Mouse (Mus musculus) myocyte (in vitro differentiated cells): ENCODE measurements at regions not wholly inside any gene's neighbourhood (a gene's known extent, or its start where the extent isn't known, plus 50 kb on each side); places are given as distances from the start of the nearest gene placed in this dataset.

ENCODE experiments used
- E2F4 ChIP-seq: IDR thresholded peaks from one replicate; pipeline ENCODE4 v1.6.1; 2011; ENCODE audit warnings: mild to moderate bottlenecking, control low read depth, moderate library complexity; ENCODE audit not compliant: insufficient read depth
- MYOD1 ChIP-seq, 3 experiments: IDR thresholded peaks; one replicate each; pipeline ENCODE4 v1.6.1; 2011; ENCODE audit warnings: control low read depth in 2 of 3, low read depth in 2 of 3, mild to moderate bottlenecking in 2 of 3, moderate library complexity in 1 of 3; ENCODE audit not compliant: insufficient read length in 2 of 3, control insufficient read depth in 1 of 3
- MYOG ChIP-seq, 3 experiments: IDR thresholded peaks; one replicate each; pipeline ENCODE4 v1.6.1; 2011; ENCODE audit warnings: control low read depth in 2 of 3, low read depth in 2 of 3, mild to moderate bottlenecking in 2 of 3; ENCODE audit not compliant: insufficient read length in 2 of 3, control insufficient read depth in 1 of 3, insufficient read depth in 1 of 3
- POLR2A ChIP-seq: IDR thresholded peaks from one replicate; pipeline ENCODE4 v1.6.1; 2011; ENCODE audit warnings: low read depth, mild to moderate bottlenecking, control low read depth, moderate library complexity; ENCODE audit not compliant: insufficient read length
- TCF12 ChIP-seq: IDR thresholded peaks from one replicate; pipeline ENCODE4 v1.6.1; 2011; ENCODE audit warnings: mild to moderate bottlenecking, control low read depth; ENCODE audit not compliant: poor library complexity, insufficient read depth, severe bottlenecking
- TCF3 ChIP-seq: IDR thresholded peaks from one replicate; pipeline ENCODE4 v1.6.1; 2011; ENCODE audit warnings: low read depth, control low read depth; ENCODE audit not compliant: insufficient read length

- TF ChIP-seq POLR2A (no peak), TCF12 (no peak), TCF3 (no peak), E2F4 (no peak), MYOD1 (IDR thresholded peaks at IDR 0.05; ENCODE audit: control insufficient read depth in 1 of 3, insufficient read length in 2 of 3, low read depth in 2 of 3) (no peak), MYOG (IDR thresholded peaks at IDR 0.05; ENCODE audit: control insufficient read depth in 1 of 3, insufficient read depth in 1 of 3, insufficient read length in 2 of 3, low read depth in 2 of 3) (no peak)
Observed at GRCm38 (mm10) chr13:102143848-102144247, 375.8 kb upstream of the Pik3r1 start.
